Mouse (Mus musculus) T-helper 1 cell (primary cell): ENCODE results near the gene Gm20379.

Experiments
- in situ Hi-C: fragments of 300-600 bp; cut with MboI, MseI; formaldehyde crosslinking; loops from one replicate; pipeline ENCODE4 v1.15.1; 2025; ENCODE audit warnings: high pct_unique_total_duplicates

Gene Gm20379

DNA sequence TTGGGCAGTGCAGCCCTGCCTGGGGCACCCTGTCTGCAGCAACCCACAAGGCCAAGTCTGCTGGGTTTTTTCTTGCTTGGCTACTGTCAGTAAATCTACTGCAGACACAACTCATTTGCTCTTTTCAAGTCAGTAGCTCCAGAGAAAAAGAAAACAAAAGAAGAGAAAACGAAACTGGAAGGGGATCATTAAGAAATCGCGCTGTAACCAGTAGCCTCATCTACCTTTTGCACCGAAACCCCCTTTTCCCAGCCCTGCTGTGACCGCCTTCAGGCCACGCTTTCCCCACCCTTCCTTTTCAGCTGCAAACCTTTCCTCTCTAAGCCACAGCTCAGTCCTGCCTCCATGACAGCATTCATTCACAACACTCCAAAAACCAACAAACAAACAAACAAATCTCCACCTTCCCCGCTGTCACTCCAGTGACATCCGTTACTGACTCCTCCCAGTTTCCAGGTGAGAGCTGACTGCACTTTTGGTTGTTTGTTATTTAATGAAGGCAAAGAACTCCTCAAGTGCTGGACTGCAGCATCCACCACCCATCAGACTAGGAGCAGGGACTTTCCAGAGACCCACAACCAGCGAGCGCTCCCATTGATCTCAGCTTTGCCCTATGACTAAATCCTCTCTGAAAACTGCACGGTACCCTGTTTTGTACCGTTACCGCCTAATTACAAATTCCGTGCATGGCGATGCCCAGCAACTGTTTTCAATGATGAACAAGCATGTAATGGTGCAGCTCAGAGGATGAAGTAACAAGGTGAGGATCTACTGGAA, 26.5 kb downstream of the Gm20379 start:
- in situ Hi-C loops, result loop anchor here (25.0 kb wide), 1 partner anchor 420 kb away; no protein-coding TSS in a partner anchor

DNA sequence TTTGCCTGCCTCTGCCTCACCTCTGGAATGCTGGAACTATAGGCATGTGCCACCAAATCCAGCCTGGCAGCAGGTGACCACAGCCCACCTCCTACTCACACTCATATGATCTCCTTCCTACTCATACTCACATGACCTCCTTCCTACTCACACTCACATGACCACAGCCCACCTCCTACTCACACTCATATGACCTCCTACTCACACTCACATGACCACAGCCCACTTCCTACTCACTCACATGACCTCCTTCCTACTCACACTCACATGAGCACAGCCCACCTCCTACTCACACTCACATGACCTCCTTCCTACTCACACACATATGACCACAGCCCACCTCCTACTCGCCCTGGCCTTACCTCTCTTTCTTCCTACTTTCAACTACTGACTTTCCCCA, 31.1 kb downstream of the Gm20379 start:
- in situ Hi-C loops, result loop anchor here (25.0 kb wide), 1 partner anchor 425 kb away; no protein-coding TSS in a partner anchor

DNA sequence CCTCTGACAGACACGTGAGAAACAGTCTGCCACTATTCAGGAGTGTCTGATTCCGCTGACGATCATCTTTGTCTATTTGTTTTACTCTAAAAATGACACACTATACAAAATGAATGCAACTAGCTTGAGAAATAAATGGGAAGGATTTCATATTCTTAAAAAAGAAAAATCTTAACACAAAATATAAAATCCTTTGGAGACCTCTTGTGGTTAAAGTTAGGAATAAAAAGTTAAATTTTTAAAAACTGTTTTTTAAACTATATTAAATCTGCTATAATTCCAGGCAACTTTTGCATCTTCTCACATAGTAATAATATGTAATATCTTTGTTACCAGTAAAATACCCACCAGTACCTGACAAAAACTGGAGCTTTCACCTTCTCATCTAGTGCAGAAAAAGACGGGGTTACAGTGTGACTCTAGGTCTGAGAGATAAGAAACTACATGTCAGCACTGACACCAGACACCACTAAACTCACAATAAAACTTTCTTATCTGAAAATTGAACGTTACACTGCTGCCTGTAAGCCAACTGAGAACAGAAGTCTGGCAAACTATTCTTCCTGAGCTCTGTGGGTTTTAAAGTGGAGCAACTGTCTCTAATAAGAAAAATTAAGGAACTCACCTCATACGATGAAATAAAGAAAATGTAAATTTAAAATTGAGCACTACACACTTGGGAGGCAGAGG, 32.1 kb downstream of the Gm20379 start:
- in situ Hi-C loops, result loop anchor here (25.0 kb wide), 1 partner anchor 426 kb away; no protein-coding TSS in a partner anchor

DNA sequence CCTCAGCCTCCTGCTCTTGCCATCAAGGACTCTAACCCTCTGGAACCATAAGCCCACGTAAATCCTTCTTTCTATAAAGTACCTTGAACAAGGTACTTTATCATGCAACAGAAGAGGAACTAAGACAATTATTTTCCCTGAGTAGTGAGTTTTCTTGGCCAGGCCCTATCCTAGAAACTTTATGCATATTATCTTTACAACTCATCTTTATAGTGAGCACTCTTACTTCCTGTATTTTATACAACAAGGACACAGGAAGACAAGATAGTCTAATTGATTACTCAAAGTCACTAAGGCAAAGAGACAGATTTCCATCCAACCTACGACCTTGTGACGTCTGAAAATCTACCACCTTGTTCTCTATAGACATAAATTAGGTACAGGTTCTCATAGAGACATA, 34.0 kb downstream of the Gm20379 start:
- in situ Hi-C loops, result loop anchor here (25.0 kb wide), 1 partner anchor 427 kb away; no protein-coding TSS in a partner anchor

DNA sequence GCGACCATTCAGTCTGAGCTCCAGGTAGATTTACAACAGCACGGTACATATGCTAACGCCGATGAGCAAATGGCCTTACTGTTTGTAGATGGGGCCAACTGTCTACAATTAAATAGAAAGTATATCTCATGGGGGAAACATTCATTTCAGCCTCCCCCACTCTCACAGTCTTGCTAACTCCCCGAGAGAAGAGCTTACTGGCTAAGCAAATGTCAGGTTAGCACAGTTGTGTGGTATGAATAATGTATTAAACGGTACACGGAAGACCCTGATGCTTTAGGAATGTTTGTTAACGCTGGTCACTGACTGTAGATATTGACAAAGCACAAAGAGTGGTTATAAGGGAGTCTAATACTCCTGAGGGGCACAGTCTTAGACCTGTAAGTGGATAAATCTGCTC, 38.3 kb downstream of the Gm20379 start:
- in situ Hi-C loops, result loop anchor here (25.0 kb wide), 1 partner anchor 432 kb away; no protein-coding TSS in a partner anchor

DNA sequence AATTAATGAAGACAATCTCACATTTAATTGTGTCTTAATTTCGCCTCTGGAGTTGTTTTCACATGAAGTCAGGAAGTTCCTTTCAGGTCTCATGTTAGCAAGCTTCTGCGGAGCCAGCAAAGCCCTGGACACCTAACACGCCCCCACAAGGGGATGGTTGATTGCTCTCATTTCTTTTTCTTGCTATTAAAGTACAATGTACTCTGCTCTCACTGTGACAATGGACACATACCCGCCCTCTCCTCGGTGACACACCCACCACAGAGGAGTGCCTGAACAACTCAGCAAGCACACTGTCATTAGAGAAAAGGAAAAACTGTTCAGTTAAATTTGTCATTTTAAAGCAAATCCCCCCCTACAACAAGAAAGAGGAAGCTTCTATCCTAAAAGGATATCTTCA, 40.6 kb downstream of the Gm20379 start:
- in situ Hi-C loops, result loop anchor here (25.0 kb wide), 1 partner anchor 434 kb away; no protein-coding TSS in a partner anchor

DNA sequence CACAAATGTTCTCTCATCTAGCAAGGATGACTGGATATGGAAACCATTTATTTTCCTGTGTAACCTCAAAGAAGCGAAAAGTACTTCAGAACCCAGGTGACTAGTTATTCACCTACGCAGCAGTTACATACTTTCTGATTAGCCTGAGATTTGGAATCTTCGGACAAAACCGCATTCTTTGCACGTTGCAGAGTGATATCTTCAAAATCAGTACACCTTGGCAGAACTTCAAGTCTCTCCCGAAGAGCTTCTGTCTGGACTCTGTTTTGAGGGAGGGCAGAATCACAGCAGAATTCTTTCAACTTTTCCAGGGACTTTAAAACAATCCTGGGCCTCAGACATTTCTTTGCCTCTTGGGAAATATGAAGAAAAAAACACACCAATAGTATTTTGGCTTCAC, 45.3 kb downstream of the Gm20379 start:
- in situ Hi-C loops, result loop anchor here (10.0 kb wide), 1 partner anchor 264 kb away; the partner anchor contains the start of gene Serinc5

DNA sequence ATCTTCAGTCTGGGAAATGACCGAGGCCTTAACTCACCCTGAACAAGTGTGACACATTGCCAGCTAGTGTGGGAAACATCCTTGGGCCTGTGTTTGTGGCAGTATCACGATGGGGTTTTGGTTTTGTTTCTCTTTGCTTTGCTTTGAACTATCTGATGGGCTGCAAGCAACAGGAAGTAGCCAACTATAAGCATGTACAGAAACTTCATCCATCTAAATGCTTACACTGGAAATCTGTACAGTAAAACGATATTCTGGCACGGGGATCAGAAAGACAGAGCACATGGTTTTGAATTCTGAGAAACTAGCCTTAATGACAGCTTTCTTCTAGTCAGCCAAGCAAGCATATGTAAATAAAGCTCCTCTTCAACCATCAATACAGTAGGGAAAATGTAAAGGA, 48.2 kb downstream of the Gm20379 start:
- in situ Hi-C loops, result loop anchor here (10.0 kb wide), 1 partner anchor 261 kb away; the partner anchor contains the start of gene Serinc5

DNA sequence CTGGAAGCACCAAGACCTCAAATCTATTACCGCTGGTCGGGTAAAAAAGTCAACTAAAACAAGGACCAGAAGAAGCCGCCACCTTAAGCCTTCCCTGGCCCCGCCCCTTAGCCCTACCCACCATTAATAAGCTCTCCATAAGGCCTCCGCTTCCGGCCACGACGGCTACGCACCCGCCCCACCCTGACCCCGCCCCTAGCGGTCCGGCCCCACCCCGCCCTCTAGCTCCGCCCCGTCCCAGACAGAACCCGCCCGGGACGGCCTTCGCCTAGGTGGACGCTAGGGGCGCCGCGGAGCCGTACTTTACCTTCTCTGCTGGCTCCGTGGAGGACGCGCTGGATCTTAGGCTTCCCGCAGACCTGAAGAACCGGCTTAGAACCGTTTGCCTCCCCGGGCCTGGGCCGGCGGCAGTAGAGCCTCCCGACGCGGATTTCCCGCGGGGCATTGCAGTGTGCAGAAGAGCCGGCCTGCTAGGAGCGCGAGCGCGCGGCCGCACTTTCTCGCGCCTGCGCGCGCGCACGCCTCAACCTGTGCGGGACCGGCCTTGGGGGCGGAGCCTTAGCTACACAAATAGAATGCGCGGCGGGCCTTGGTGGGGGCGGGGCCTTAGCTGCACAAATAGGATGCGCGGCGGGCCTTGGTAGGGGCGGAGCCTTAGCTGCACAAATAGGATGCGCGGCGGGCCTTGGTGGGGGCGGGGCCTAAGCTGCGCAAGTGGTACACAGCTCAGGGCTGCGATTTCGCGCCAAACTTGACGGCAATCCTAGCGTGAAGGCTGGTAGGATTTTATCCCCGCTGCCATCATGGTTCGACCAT, 48.9 kb downstream of the Gm20379 start, which contains the start of the genes Dhfr and Msh3:
Gene Dhfr (plus strand): TSS at position 271 of the 816 bp plus-strand sequence.
Gene Msh3 (minus strand): TSS at position 548 of the 816 bp plus-strand sequence.
- in situ Hi-C loops, result loop anchor here (10.0 kb wide), 1 partner anchor 260 kb away; the partner anchor contains the start of gene Serinc5

DNA sequence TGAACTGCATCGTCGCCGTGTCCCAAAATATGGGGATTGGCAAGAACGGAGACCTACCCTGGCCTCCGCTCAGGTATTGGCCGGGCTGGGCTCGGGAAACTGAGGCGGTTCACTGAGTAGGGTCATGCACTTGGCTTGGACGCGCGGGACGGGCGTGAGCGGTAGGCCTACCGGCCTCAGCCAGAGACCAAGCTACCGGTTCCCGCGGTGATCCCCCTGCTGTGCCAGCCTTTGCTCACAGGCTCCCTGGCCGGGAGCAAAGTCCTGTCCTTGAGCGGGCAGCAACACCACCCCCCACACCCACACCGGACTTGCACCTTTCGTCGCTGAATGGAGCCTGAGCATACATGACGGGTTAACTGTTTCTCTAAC, 49.5 kb downstream of the Gm20379 start:
- in situ Hi-C loops, result loop anchor here (10.0 kb wide), 1 partner anchor 260 kb away; the partner anchor contains the start of gene Serinc5

DNA sequence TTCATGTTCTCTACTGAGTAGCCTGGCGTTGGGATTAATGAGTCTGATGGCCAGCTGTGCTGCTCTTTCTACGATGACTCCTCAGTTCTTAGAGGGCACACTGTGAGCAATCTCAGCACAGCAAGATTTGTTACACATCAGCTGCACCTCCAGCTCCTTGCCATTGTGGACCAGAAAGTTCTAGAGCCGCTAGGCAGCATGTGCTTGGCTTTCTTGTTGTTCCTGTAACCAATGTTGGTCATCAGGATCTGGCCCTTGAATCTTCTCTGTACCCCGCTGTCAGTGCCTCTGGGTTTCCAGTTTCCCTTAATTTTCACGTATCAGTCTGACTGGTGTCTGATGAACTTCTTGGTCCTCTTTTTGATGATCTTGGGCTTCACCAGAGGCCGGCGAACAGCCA, 50.6 kb downstream of the Gm20379 start:
- in situ Hi-C loops, result loop anchor here (10.0 kb wide), 1 partner anchor 258 kb away; the partner anchor contains the start of gene Serinc5
